Mouse (Mus musculus): ENCODE measurements at regions not wholly inside any gene's neighbourhood (a gene's known extent, or its start where the extent isn't known, plus 50 kb on each side); places are given as distances from the start of the nearest gene placed in this dataset.

DNA sequence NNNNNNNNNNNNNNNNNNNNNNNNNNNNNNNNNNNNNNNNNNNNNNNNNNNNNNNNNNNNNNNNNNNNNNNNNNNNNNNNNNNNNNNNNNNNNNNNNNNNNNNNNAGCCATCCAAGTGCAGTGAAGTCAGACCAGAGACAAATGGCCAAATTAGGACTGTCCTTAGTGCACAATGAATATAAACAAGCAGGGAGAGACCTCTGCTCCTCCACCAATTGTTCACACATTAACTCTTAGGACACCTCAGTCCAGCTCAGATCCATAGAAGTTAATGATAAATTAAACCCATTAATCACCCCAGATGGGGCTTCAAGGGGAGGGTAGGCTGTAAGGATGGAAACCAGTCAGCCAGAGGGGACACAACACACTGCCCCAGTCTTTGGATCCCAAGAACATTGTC lies 223.2 kb upstream of the Eef2kmt start:
- in situ Hi-C loops (cut with MboI; ENCODE audit: unreplicated experiment in 2 of 2) = loop anchor here in 1 of 2 experiments (10.0 kb wide), 1 partner anchor 996 kb away; no protein-coding TSS in a partner anchor

DNA sequence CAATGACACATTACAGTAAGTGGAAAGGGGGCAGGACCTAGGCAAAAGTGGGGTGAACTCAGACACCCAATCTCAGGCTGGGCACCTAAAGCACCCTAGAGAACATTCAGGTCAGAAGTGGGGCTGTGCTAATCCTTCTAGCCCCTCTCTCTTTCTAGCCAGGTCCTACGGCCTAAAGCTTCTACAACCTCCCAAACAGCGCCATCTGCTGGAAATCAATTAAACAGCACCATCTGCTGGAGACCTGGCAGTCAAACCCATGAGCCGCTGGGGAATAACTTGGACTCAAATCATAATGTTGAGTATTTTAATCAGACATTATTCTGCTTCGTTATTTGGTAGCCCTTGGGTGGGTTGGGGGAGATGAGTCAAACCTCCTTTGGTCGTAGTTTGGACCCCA lies 215.5 kb upstream of the Eef2kmt start:
- in situ Hi-C loops (cut with MboI; ENCODE audit: unreplicated experiment in 2 of 2) = loop anchor here in 1 of 2 experiments (10.0 kb wide), 1 partner anchor 1003 kb away; no protein-coding TSS in a partner anchor

DNA sequence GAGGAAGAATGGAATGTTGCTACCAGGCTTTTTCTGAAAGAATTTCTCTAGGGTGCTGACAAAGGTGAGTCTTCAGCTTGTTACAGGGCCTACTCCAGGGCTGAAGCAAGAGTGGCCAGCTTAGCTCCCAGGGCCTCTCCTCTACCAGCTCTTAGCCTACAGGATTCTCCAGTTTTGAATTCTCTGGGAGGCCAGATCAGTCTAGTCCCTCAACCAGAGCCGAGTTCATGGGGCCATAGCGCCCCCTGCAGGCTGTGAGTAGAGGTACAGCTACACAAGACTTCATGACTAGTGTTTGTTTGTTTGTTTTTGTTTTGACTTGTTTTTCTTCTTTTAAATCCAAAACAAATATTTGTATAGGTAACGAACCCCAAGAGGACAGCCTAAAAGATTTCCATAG lies 211.8 kb upstream of the Eef2kmt start:
- in situ Hi-C loops (cut with MboI; ENCODE audit: unreplicated experiment in 2 of 2) = no loop called here

- in situ Hi-C loops (cut with MboI; ENCODE audit: unreplicated experiment in 2 of 2) = no loop called here
Observed at GRCm38 (mm10) chr16:5466760-5467159, 211.0 kb upstream of the Eef2kmt start.

DNA sequence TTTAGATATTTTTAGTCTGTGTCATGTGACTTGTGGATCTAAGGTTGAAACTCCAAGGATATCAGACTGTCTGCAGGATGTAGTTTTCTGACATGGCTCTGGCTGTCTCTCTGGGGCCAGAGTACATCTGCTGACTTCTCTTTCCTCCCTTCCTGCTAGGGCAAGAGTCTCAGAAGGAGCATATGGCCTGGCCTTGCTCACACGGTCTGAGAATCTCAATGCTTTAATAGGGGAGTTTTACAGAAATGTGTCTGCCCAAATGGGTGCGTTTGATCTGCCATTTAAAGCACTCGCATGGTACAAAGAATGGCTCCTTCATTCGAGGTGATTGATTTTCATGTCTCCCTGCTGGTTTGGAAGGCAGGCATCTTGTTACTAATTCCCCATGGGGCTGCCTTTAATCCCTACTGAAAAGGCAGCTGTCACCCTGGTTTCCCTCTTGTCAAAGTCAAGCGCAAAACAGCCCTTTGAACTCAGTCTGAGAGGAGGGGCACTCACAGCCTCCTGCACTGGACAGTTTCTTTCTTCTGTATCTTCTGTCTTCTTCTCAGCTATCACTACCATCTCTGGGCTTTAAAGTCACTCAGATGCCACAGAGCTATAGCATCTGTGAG lies 199.7 kb upstream of the Eef2kmt start:
- in situ Hi-C loops (cut with MboI; ENCODE audit: unreplicated experiment in 2 of 2) = no loop called here

DNA sequence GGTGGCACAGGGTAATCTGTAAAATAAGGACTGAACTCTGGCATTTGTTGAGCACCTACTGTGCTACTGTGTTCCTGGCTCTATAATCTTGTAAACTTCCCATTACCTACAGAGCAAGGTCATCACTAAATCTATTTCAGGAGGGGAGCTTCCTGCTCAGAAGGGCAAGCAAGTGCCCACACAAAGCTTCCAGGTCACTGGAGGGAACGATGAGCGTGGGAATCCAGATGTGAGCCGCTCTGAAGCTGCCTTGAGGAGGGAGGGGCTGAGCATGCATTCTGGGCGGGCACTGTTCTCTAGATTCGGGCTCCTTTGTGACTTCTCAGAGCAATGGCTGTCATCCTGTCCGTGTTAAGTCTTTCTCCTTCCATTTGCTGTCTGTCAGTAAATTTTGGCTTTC lies 198.5 kb upstream of the Eef2kmt start:
- in situ Hi-C loops (cut with MboI; ENCODE audit: unreplicated experiment in 2 of 2) = no loop called here

GRCm38 (mm10) chr16:5452971-5453370 lies 197.2 kb upstream of the Eef2kmt start:
- in situ Hi-C loops (cut with MboI; ENCODE audit: unreplicated experiment in 2 of 2) = no loop called here

- in situ Hi-C loops (cut with MboI; ENCODE audit: unreplicated experiment in 2 of 2) = no loop called here
Observed at GRCm38 (mm10) chr16:5445776-5446175, 190.0 kb upstream of the Eef2kmt start.

DNA sequence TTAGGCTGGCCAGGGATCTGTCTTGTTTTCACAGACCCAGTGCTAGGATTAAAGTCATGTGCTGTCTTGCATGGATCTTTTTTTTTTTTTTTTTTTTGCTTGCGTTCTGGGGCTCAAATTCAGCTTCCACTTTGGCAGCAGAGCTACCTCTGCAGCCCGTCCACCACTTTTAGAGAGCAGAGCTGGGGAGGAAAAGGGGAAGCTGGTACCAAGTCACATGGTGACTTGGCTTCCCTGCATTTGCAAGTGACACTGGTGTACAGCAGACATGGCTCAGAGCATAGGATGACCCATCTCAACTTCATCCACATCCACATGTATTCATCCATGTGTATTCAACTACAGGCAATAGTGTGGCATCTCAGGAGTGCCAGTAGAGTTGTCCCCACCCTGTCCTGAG lies 189.0 kb upstream of the Eef2kmt start:
- in situ Hi-C loops (cut with MboI; ENCODE audit: unreplicated experiment in 2 of 2) = no loop called here

DNA sequence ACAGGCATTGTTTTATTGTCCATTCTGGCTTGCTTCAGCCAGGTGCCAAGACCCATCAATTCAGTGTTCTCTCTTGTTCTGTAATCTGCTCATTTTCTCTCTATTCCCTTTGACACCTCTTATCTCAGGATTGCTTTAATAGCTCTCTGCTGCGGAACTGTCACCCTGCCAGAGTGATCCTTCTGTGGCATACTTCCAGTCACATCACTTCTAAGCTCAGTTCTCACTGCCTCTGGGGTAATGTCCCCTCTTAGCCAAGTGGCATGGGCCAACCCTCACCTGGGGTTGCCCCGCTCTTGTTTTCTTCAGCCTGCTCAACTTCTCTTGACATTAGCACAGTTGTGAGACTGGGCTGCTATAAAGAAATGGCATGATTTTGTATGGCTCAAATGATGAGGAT lies 183.9 kb upstream of the Eef2kmt start:
- in situ Hi-C loops (cut with MboI; ENCODE audit: unreplicated experiment in 2 of 2) = no loop called here

DNA sequence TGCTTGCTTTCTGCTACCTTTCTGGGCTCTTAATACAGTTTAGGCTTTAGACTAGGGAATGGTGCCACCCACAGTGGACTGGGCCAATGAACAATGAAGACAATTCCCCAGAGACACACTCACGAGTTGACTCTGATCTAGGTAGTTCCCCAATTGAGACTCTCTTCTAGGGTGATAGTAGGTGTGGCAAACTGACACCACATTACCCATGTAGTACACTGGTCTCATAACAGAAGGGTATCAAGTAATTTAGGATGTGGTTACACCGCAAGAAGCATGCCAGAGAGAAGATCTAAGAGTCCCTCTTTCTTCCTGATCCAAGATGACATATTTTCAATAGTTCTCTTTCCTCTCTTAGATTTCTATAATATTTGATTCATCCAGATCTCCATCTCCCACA lies 182.6 kb upstream of the Eef2kmt start:
- in situ Hi-C loops (cut with MboI; ENCODE audit: unreplicated experiment in 2 of 2) = no loop called here

GRCm38 (mm10) chr16:5431689-5432088 lies 175.9 kb upstream of the Eef2kmt start:
- in situ Hi-C loops (cut with MboI; ENCODE audit: unreplicated experiment in 2 of 2) = no loop called here

- in situ Hi-C loops (cut with MboI; ENCODE audit: unreplicated experiment in 2 of 2) = no loop called here
Observed at GRCm38 (mm10) chr16:5431111-5431510, 175.3 kb upstream of the Eef2kmt start.

DNA sequence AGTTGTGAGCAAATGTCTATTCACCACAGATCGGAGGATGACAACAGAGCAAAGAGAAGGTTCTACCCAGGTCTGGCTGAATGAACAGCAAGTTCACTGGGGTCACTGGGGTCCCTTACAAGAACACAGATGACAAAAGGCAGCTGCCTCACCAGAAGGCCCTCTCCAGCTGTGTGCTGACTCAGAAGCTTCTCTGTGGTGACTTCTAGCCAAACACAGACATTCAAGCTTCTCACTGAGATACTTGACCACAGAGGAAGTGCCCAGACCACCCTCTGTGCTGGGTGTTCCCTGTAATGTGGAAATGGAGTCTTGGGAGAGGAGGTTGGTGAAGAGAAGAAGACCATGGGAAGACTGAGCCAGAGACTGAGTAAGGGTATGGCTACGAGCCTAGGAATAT lies 173.7 kb upstream of the Eef2kmt start:
- in situ Hi-C loops (cut with MboI; ENCODE audit: unreplicated experiment in 2 of 2) = no loop called here

DNA sequence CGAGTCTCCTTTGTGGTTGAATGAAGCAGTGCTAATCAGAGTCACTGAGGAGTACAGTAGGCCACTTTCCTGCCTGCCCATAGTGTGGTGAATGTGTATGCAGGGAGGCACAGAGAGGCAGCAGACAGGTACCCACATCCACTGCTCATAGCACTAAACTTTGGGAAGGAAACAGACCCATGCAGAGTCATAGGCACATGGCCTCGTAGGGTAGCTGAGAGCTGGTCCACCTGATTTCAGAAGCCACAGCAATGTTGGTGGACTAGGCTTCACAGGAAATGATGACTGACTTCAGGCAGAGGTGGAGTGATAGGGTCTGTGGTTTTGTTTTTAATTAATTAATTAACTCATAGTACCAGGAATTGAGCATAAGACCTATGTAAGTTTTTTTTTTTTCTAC lies 170.1 kb upstream of the Eef2kmt start:
- in situ Hi-C loops (cut with MboI; ENCODE audit: unreplicated experiment in 2 of 2) = no loop called here

DNA sequence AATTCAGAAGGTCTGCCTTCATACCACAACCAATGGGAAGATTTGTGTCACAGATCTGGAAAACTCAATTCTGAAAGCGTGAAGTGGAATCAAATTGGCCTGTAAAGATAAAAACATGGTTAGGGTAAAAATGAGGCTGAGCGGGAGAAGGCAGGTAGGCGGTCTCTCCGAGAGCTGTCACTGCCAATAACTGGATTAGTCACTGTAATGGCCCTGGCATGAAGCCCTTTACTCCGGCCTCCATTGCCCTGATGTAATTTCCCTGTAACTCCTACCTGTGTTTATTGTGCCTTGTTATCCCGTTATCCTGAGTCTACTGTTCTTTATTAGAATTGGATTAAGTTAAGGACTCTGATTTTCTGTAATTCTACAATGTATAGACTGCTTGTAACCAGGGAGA lies 166.3 kb upstream of the Eef2kmt start:
- in situ Hi-C loops (cut with MboI; ENCODE audit: unreplicated experiment in 2 of 2) = no loop called here

- in situ Hi-C loops (cut with MboI; ENCODE audit: unreplicated experiment in 2 of 2) = no loop called here
Observed at GRCm38 (mm10) chr16:5421591-5421990, 165.8 kb upstream of the Eef2kmt start.

GRCm38 (mm10) chr16:5419467-5419866 lies 163.7 kb upstream of the Eef2kmt start:
- in situ Hi-C loops (cut with MboI; ENCODE audit: unreplicated experiment in 2 of 2) = no loop called here

DNA sequence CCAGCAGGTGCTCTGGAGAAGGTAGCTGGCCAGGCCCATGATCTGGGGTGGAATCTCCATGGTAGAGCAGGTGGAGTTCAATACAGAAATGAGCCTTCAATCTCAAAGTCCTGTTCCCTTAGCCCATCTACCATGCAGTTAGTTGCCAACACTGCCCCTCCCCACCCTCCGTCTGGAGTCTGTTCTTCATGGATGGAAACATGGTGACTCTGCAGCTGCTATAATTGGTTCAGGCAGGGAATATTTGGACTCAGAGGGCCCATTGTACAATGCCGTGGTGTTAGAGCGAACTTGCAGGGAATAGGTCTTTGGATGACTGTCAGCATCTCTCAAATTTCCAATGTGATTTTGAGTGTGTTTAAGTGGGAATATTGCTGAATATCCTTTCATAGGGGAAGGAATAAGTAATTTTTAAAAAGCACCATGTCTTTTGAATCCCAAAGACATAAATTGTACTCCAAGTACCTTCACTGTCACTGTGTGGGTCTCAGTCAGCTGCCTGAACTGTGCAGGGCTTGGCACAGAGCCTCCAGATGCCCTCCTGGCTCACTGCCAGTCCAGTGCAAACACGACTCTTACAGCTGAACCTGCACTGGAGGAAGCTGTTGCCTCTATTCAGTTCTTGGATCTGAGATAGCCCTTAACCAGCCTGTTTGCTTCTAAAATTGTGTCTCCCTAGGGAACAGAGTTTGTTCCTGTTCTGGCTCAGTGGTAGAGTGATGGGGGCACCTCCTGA lies 162.8 kb upstream of the Eef2kmt start:
- in situ Hi-C loops (cut with MboI; ENCODE audit: unreplicated experiment in 2 of 2) = no loop called here

DNA sequence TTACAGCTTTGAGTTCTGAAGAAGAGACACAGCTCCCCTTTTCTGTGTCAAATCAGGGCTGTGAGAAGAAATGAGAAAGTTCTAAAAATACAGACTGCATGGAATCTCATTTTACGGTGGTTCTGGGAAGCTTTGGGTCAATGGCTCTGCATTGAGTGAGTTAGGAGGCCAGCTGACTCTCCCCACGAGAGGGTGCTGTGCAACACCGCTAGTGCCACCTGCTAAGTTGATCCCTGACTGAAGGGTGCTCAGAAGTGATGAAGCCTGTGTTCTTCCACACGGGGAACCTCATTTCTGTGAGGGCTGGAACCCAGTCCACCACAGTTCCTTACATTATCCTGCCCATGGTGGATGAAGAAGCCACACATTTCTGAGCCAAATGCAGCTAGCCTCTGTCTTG lies 159.5 kb upstream of the Eef2kmt start:
- in situ Hi-C loops (cut with MboI; ENCODE audit: unreplicated experiment in 2 of 2) = no loop called here

DNA sequence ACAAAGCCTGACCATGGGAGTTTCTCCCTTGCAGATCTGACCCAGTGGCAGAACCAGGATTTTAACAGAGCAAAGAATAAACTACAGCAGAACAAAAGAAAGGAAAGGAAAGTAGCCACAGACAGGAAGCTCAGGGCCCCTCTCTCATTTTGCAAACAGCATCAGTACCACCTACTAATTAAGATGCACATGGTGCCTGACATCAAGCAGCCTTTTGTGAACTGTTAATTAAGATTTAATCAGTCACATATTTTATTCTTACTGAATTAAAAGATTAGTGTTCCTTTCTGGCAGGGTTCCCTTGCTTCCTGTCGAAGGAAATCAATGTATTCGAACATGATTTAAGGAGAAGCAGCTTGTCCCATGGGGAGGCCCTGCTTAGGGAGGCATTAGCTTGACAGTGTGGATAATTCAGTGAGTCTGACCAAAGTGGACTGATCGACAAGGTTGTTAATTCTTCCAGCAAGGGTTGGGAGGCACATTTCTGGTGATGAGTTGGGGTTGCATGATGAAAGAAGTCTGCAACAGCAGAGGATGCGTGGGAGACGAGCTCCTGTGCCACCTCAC lies 156.1 kb upstream of the Eef2kmt start:
- in situ Hi-C loops (cut with MboI; ENCODE audit: unreplicated experiment in 2 of 2) = no loop called here

- in situ Hi-C loops (cut with MboI; ENCODE audit: unreplicated experiment in 2 of 2) = no loop called here
Observed at GRCm38 (mm10) chr16:5406711-5407110, 150.9 kb upstream of the Eef2kmt start.

Measured in v-Abl transformed pro-B cells (cell line).